Mouse (Mus musculus): ENCODE measurements around the gene Mcm7.

Mcm7 gene

GRCm38 (mm10) chr5:138155443-138155976, 16.7 kb downstream of the Mcm7 start, which contains the start of gene Zfp113:
Gene Zfp113, minus strand, starts transcription at chr5:138155744.
- peak; percentile 92 to 95 for DNase-seq (ENCODE audit: low spot score in 2 of 2)

GRCm38 (mm10) chr5:138154390-138154789, 17.8 kb downstream of the Mcm7 start:
- DNase-seq (ENCODE audit: low spot score in 2 of 2): no peak

DNA sequence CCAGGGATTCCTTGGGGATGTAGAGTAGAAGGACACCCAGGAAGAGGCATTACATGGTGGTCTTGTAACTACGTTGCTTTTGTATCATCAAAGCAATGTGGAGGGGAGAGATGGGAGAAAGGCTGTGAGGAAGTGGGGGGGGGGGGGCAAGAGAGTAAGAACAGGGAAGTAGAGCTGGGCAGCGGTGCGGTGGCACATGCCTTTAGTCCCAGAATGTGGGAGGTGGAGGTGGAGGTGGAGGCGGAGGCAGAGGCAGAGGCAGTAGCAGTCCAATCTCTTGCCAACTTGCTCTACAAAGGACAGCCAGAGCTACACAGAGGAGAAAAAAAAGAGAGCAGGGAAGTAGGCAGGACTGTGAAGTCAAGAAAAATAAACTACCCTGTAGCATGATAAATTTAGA, 33.6 kb downstream of the Mcm7 start:
- no peak for DNase-seq (ENCODE audit: low spot score in 2 of 2)

DNA sequence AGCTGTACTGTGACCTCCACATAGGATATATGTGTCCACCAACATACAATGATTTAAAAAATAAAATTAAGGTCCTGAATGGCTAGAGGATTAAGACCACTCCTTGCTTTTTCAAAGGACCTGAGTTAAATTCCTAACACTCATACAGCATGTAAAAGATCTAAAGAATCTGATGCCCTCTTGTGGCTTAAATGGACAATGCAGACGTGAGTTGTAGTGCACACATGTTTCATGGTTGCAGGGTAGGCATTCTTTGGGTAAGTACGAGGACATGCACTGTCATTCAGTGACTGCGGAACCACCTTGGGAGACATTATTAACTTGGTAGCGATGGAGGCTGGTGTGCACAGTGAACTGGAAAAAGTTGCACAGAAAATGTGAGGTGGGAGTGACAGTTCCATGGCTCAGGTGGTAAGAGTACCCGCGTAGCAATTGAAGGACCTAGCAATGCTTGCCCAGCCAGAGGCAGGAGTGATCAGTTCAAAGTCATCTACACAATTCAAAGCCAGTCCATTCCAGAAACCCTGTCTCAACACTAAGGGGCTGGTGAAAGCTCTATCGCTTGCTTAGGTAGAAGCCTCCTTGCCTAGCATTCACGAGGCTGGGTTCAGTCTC, 34.2 kb downstream of the Mcm7 start:
- DNase-seq (ENCODE audit: low spot score in 2 of 2): peak in 1 of 2 experiments; percentile 36

DNA sequence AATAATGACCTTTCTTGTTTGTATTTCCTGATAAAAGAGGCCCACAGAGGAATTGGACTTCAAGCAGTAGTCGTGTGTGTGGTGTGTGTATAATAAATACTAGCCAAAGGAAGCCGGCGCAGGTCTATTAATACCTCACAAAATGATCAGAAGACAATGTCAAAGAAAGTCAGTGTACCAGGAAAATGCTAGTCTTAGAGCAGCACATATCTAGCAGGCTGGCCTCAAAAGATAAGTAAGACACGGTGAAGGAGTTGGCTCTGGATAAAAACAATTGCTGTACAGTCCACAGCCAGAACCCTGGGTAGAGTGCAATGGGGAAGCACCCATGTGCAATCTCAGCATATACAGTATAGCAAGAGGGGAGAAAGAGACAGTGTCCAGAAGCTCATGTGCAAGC, 35.0 kb downstream of the Mcm7 start:
- DNase-seq (ENCODE audit: low spot score in 2 of 2): no peak

GRCm38 (mm10) chr5:138132425-138133064, 39.7 kb downstream of the Mcm7 start:
- no peak for DNase-seq (ENCODE audit: low spot score in 2 of 2)

DNA sequence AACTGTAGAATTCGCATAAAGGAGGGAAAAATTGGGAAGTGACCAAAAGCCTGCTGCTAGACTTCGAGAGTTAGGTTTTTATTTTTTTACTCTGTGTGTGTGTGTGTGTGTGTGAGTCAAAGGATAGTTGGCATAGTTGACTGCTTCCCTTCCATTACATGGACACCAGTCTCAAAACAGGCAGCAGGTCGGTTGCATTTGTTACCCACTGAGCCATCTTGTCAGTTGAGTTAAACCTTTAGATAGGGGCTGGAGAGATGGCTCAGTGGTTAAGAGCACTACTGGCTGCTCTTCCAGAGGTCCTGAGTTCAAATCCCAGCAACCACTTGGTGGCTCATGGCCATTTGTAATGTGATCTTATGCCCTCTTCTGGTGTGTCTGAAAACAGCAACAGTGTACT, 54.2 kb downstream of the Mcm7 start:
- no peak for DNase-seq (ENCODE audit: low spot score in 2 of 2)

DNA sequence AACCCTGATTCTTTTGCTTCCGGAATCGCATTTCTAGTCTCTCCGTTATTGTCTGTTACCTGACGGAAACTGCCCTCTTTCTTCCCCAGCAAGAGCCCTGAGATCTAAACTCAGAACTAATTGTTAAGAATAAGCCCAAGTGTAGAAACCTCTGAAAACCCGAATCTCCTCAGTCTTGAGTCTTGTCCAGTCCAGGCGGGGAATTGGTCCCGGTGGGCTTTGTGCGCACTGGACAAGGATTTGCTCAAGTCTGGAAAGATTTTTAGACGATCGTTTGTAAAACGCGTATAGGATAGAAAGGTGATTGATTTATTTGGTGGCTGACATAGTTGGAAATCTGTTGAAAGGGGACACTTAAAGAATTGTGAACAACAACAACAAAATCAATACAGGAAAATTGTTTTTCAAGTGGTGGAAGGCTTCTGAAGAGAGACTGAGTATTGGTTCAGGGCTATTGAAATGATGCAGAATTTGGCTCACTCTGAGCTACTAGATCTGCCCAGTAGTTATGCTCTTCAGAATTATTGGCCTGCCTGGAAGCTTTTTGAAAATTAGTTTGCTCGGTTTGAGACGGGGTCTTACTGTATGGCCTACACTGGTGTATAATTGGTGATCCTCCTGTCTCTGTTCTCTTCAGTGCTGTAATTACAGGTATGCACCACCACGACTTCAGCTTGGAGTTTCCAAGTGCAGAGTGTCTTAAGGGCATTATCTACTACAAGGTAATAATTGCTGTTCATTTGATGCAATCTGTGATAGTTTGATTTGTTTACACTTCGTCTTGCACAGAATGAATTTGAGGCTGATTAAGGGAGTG, 54.8 kb downstream of the Mcm7 start:
- no peak for DNase-seq (ENCODE audit: low spot score in 2 of 2)

DNA sequence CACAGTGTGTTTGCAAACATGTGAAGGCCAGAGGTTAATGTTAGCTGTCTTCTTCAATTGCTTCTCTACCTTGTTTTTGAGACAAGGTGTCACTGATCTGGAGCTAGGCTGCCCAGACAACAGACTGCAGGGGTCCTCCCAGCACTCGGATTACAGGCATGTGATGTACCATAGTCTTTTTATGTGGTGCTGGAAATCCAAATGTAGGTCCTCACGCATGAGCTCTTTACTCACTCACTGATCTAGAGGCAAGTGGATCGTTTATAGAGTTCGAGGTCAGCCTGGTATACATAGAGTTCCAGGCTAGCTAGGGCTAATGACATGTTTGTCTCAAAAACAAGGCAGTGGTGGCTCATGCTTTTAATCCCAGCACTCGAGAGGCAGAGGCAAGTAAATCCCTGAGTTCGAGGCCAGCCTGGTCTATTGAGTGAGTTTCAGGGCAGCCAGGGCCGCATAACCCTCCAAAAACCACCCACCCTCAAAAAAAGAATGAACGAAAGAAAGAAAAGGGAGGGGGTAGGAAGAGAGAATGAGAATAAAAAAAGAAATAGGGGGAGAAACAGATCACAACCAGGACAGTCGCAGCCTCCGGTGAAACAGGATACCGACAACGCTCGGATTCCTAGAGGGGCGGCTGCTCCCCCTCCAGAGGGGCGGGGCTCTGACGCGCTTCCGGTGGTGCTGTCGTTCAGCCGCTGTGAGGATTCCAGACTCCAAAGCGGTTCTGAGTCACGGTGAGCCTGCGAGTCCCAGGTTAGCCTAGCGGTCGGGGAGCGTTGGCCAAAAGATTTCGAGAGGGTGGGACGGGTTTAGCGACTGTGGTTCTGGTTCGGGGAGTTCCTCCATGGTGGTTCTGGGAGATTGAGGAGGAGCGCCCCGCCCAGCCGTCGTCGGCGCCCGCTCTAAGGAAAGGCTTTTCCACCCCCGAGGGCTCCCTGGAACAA, 55.7 kb downstream of the Mcm7 start, which contains the start of gene Zscan21:
TSS of gene Zscan21 (plus strand) at position 649 of the 944 bp plus-strand sequence.
- peak; percentile 92 to 93 for DNase-seq (ENCODE audit: low spot score in 2 of 2)
